Mouse (Mus musculus) midbrain, embryonic 15.5 days (tissue): ENCODE results near the gene Mecom. TPM values are rescaled to one million over a fixed set of nuclear protein-coding genes. Genes with fewer than 3 reads are reported as not detected.

ENCODE experiments used
- ATAC-seq: fragments of 200-750 bp; cut with Nextera tagmentation; replicated peaks from 2 replicates; pipeline ENCODE4 v1.8.0; 2017; ENCODE audit warnings: moderate TSS enrichment
- H3K27ac ChIP-seq: fragments of 300-500 bp; sonication (generic); 2 replicates; pipeline ENCODE4 v1.5.1; 2015; ENCODE audit warnings: mild to moderate bottlenecking, inconsistent platforms
- H3K27me3 ChIP-seq: fragments of 300-500 bp; sonication (generic); replicated peaks from 2 replicates; pipeline ENCODE4 v1.6.1; 2015; ENCODE audit warnings: inconsistent platforms
- H3K36me3 ChIP-seq: fragments of 300-500 bp; sonication (generic); replicated peaks from 2 replicates; pipeline ENCODE4 v1.6.1; 2015; ENCODE audit warnings: inconsistent platforms
- H3K4me1 ChIP-seq: fragments of 300-500 bp; sonication (generic); 2 replicates; pipeline ENCODE4 v1.6.1; 2015; ENCODE audit warnings: inconsistent platforms
- H3K4me2 ChIP-seq: fragments of 300-500 bp; sonication (generic); 2 replicates; pipeline ENCODE4 v1.6.1; 2015; ENCODE audit warnings: inconsistent platforms, mild to moderate bottlenecking, moderate library complexity
- H3K4me3 ChIP-seq: fragments of 300-500 bp; sonication (generic); 2 replicates; pipeline ENCODE4 v1.5.1; 2015; ENCODE audit warnings: mild to moderate bottlenecking, inconsistent platforms
- H3K9ac ChIP-seq: fragments of 300-500 bp; sonication (generic); 2 replicates; pipeline ENCODE4 v1.6.1; 2015; ENCODE audit warnings: mild to moderate bottlenecking, inconsistent platforms
- H3K9me3 ChIP-seq: fragments of 300-500 bp; sonication (generic); 2 replicates; pipeline ENCODE4 v1.6.1; 2016; ENCODE audit warnings: inconsistent platforms
- WGBS: fragments of 180-500 bp; shearing (Covaris S2); methylation state at CpG from one replicate; pipeline ENCODE4 v1.1.7; 2015; ENCODE audit warnings: mixed read lengths; 5-methylcytosine and 5-hydroxymethylcytosine counted together
- polyA plus RNA-seq: library from polyadenylated mRNA; unstranded; fragments of >200 nt; fragmentation: Nextera tagmentation; extraction: Ambion mirVana; gene quantifications from 2 replicates; pipeline ENCODE4 v1.2.1, GENCODE M21; 2015

The Mecom gene
- polyA plus RNA-seq, 1 experiment from 2014 or later, result 5.2 TPM

DNA sequence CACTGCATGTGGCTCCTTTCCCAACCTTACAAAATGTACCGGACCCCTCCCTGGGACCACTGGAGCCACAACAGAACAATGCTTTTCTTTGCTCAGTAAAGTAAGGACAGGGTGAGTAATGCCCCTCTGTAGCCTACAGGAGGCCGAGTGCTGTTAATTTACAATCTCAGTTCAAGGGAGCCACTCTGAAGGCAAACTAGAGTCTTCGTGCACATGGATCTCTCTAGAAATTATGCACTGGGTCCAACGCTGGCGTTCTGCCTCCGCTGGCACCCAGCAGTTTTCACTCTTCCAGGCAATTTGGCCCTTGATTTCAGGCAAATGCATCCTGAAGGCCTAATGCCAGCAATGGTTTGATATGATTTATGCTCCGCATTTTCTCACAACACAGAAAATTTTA lies 467.0 kb downstream of the Mecom start:
- Histone ChIP-seq H3K4me2 (no peak overlapping the region), H3K27me3 (no peaks in the 10 kb centered on the region), H3K4me3 (no peak overlapping the region), H3K36me3 (no peaks in the 10 kb centered on the region), H3K4me1 (peaks cover 2% of the 10 kb centered on the region; the same call in 1 of the 2 replicates), H3K9me3 (no peaks in the 10 kb centered on the region), H3K9ac (no peak overlapping the region), H3K27ac (no peak overlapping the region)
- WGBS, result 73% methylated on average over 7 of the region's 7 CpGs
- ATAC-seq, result no peak

DNA sequence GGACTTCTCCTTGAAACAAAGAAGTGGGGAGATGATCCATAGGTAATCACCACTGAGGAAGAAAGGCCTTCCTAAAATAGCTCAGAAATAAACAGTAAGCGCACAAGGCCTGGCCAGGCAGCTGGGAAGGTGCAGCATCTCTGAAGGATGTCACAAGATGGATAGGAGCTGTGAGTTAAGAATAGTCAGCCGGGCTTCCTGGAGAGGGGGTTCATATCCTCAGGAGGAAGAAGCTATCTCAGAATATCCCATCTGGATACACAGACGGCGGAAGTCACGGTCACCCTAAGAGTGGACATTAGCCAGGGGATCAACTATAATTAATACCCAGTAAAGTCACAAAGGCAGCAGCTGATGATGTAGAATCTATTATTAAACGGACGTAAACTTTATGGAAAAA lies 471.3 kb downstream of the Mecom start:
- no peak overlapping the region for H3K27ac ChIP-seq

GRCm38 (mm10) chr3:30071271-30071670 lies 476.5 kb downstream of the Mecom start:
- no peaks in the 10 kb centered on the region for H3K36me3 ChIP-seq
- no peaks in the 10 kb centered on the region for H3K4me1 ChIP-seq
- no peak overlapping the region for H3K4me2 ChIP-seq
- no peak overlapping the region for H3K27ac ChIP-seq
- ATAC-seq, result no peak
- no peaks in the 10 kb centered on the region for H3K9me3 ChIP-seq
- H3K4me3 ChIP-seq, result no peak overlapping the region
- H3K27me3 ChIP-seq, result no peaks in the 10 kb centered on the region
- H3K9ac ChIP-seq, result no peak overlapping the region

More for the DNA sequence above, 471.3 kb downstream of the Mecom start:
- ATAC-seq, result no peak
- H3K4me3 ChIP-seq, result no peak overlapping the region
- no peak overlapping the region for H3K9ac ChIP-seq
- H3K4me1 ChIP-seq, result no peaks in the 10 kb centered on the region
- 93% methylated on average over 7 of the region's 7 CpGs for WGBS
- H3K36me3 ChIP-seq, result no peaks in the 10 kb centered on the region
- H3K27me3 ChIP-seq, result no peaks in the 10 kb centered on the region
- no peaks in the 10 kb centered on the region for H3K9me3 ChIP-seq
- no peak overlapping the region for H3K4me2 ChIP-seq

DNA sequence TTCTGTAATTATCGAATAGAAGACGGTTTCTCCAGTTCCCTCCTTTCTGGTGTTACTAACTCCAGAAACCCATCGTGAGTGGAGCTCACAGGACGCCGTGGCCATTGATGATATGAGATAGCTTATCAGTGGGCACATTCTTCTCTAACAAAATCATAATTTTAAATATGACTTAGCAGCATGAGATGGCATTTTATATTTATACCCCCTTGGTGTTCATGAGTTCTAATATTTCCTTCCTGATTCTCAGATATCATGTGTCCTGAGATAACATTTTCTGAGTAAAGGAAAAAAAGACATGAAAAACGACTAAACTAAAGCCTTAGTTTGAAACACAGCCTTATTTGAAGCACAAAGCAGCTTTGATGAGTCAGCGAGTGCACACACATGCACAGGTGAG lies 481.3 kb downstream of the Mecom start:
- Histone ChIP-seq H3K9ac (no peak overlapping the region), H3K4me3 (no peak overlapping the region), H3K4me1 (no peaks in the 10 kb centered on the region), H3K36me3 (no peaks in the 10 kb centered on the region), H3K9me3 (no peaks in the 10 kb centered on the region), H3K27me3 (no peaks in the 10 kb centered on the region), H3K27ac (no peak overlapping the region), H3K4me2 (no peak overlapping the region)
- 74% methylated on average over 7 of the region's 7 CpGs for WGBS
- no peak for ATAC-seq

GRCm38 (mm10) chr3:30060058-30060457 lies 487.8 kb downstream of the Mecom start:
- no peak for ATAC-seq
- Histone ChIP-seq H3K4me3 (no peak overlapping the region), H3K36me3 (no peaks in the 10 kb centered on the region), H3K27ac (no peak overlapping the region), H3K9ac (no peak overlapping the region), H3K27me3 (no peaks in the 10 kb centered on the region), H3K4me2 (no peak overlapping the region), H3K9me3 (no peaks in the 10 kb centered on the region), H3K4me1 (no peaks in the 10 kb centered on the region)
- WGBS, result 95% methylated on average over 7 of the region's 7 CpGs

DNA sequence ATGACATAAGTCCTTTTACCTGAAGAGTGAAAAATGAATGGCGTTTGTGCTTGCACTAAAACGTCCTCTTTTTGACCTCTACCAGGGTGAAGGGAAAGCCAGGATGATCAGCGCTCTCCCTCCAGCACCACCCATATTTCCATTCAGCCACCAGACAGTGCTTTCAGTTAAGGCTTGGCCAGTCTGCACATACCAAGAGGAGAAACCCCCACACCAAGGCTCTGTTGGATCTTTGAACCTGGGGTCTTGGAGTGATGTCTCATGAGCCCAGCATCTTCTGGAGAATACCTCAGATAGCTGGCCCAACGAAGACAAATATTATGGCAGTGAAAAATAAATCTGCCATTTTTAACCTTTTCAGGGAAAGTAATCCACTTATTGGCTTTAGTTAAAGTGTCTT lies 488.2 kb downstream of the Mecom start:
- ATAC-seq, result no peak
- H3K27me3 ChIP-seq, result no peaks in the 10 kb centered on the region
- H3K27ac ChIP-seq, result no peak overlapping the region
- no peak overlapping the region for H3K9ac ChIP-seq
- no peaks in the 10 kb centered on the region for H3K9me3 ChIP-seq
- no peaks in the 10 kb centered on the region for H3K4me1 ChIP-seq
- WGBS, result 93% methylated on average over 4 of the region's 4 CpGs
- H3K36me3 ChIP-seq, result no peaks in the 10 kb centered on the region
- H3K4me3 ChIP-seq, result no peak overlapping the region
- H3K4me2 ChIP-seq, result no peak overlapping the region

- Histone ChIP-seq H3K27me3 (no peaks in the 10 kb centered on the region), H3K4me3 (no peak overlapping the region), H3K4me1 (no peaks in the 10 kb centered on the region), H3K36me3 (no peaks in the 10 kb centered on the region), H3K27ac (no peak overlapping the region), H3K4me2 (no peak overlapping the region), H3K9me3 (no peaks in the 10 kb centered on the region), H3K9ac (no peak overlapping the region)
- WGBS, result 90% methylated on average over 6 of the region's 6 CpGs
- ATAC-seq, result no peak
Observed at GRCm38 (mm10) chr3:30051287-30051686, 496.5 kb downstream of the Mecom start.

DNA sequence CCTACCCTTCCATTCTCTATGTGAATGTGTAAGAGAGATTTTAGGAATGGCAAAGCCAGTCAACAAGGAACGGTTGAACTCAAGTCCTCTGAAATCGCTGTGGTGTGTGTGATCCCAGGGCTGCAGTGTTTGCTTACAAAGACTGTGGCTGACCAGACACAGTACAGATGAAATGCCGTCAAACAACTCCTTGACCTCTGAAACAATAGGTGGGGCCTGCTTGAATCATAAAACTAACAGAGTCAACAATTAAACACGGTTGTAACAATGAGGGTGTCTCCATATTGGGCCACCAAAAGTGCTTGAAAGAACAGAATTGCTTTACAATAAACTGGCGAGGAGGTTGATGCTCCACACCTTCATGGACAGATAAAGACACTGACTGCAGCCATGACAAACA lies 497.0 kb downstream of the Mecom start:
- no peaks in the 10 kb centered on the region for H3K36me3 ChIP-seq
- no peak overlapping the region for H3K27ac ChIP-seq
- H3K9me3 ChIP-seq, result no peaks in the 10 kb centered on the region
- no peak overlapping the region for H3K4me2 ChIP-seq
- no peak overlapping the region for H3K9ac ChIP-seq
- H3K4me1 ChIP-seq, result no peaks in the 10 kb centered on the region
- ATAC-seq, result no peak
- no peaks in the 10 kb centered on the region for H3K27me3 ChIP-seq
- WGBS, result 79% methylated on average over 5 of the region's 5 CpGs
- H3K4me3 ChIP-seq, result no peak overlapping the region

DNA sequence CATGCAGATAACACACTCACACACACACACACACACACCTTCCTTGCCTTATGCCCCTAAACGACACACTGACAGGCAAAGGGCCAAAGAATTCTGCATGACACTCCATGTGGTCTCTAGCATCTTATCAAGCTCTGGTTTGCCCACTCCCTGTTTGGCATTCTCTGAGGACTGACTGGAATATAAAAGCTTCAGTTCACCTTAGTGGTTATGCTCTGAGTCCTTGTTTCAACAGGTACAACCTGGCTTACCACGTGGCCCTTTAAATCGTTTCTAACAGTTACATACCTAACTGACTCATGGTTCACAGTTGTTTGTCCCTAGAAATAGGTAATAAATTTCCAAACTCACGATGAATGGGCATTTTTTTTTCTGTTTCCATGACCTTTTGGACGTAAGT lies 499.0 kb downstream of the Mecom start:
- WGBS, result 82% methylated on average over 5 of the region's 5 CpGs
- no peaks in the 10 kb centered on the region for H3K9me3 ChIP-seq
- no peaks in the 10 kb centered on the region for H3K4me1 ChIP-seq

GRCm38 (mm10) chr3:30048157-30048556 lies 499.7 kb downstream of the Mecom start:
- no peak overlapping the region for H3K4me3 ChIP-seq
- H3K36me3 ChIP-seq, result no peaks in the 10 kb centered on the region
- WGBS, result 40% methylated on average over 4 of the region's 4 CpGs
- no peaks in the 10 kb centered on the region for H3K4me1 ChIP-seq
- H3K4me2 ChIP-seq, result no peak overlapping the region
- H3K9ac ChIP-seq, result no peak overlapping the region
- H3K27me3 ChIP-seq, result no peaks in the 10 kb centered on the region
- no peak overlapping the region for H3K27ac ChIP-seq
- no peaks in the 10 kb centered on the region for H3K9me3 ChIP-seq
- ATAC-seq, result no peak

More for the DNA sequence above, 499.0 kb downstream of the Mecom start:
- Histone ChIP-seq H3K27ac (no peak overlapping the region), H3K9ac (no peak overlapping the region), H3K4me3 (no peak overlapping the region), H3K36me3 (no peaks in the 10 kb centered on the region), H3K27me3 (no peaks in the 10 kb centered on the region), H3K4me2 (no peak overlapping the region)
- ATAC-seq, result no peak

GRCm38 (mm10) chr3:30043525-30043924 lies 504.3 kb downstream of the Mecom start:
- no peak for ATAC-seq
- no peak overlapping the region for H3K4me2 ChIP-seq
- H3K4me1 ChIP-seq, result no peaks in the 10 kb centered on the region
- 96% methylated on average over 3 of the region's 3 CpGs for WGBS
- H3K36me3 ChIP-seq, result no peaks in the 10 kb centered on the region
- H3K27ac ChIP-seq, result no peak overlapping the region
- H3K9ac ChIP-seq, result no peak overlapping the region
- no peak overlapping the region for H3K4me3 ChIP-seq
- H3K27me3 ChIP-seq, result no peaks in the 10 kb centered on the region
- H3K9me3 ChIP-seq, result no peaks in the 10 kb centered on the region

GRCm38 (mm10) chr3:30038545-30038944 lies 509.3 kb downstream of the Mecom start:
- Histone ChIP-seq H3K9me3 (no peaks in the 10 kb centered on the region; the same call in 1 of the 2 replicates), H3K36me3 (no peaks in the 10 kb centered on the region), H3K4me3 (no peak overlapping the region), H3K4me1 (no peaks in the 10 kb centered on the region), H3K27me3 (no peaks in the 10 kb centered on the region), H3K27ac (no peak overlapping the region), H3K4me2 (no peak overlapping the region), H3K9ac (no peak overlapping the region)
- WGBS, result 81% methylated on average over 3 of the region's 3 CpGs
- ATAC-seq, result no peak

GRCm38 (mm10) chr3:30019961-30020360 lies 527.8 kb downstream of the Mecom start:
- WGBS, result 92% methylated on average over 13 of the region's 13 CpGs
- Histone ChIP-seq H3K36me3 (no peaks in the 10 kb centered on the region), H3K4me2 (no peak overlapping the region), H3K27me3 (no peaks in the 10 kb centered on the region), H3K27ac (no peak overlapping the region), H3K9me3 (no peaks in the 10 kb centered on the region), H3K9ac (no peak overlapping the region), H3K4me3 (no peak overlapping the region), H3K4me1 (no peaks in the 10 kb centered on the region)
- ATAC-seq, result no peak

- 77% methylated on average over 8 of the region's 8 CpGs for WGBS
- Histone ChIP-seq H3K36me3 (no peaks in the 10 kb centered on the region), H3K9me3 (no peaks in the 10 kb centered on the region), H3K4me3 (no peak overlapping the region), H3K4me2 (no peak overlapping the region), H3K27ac (no peak overlapping the region), H3K9ac (no peak overlapping the region), H3K4me1 (no peaks in the 10 kb centered on the region), H3K27me3 (peaks cover under 1% of the 10 kb centered on the region; the same call in 1 of the 2 replicates)
- ATAC-seq, result no peak
Observed at GRCm38 (mm10) chr3:30019411-30019810, 528.4 kb downstream of the Mecom start.
